Mouse (Mus musculus): ENCODE measurements at regions not wholly inside any gene's neighbourhood (a gene's known extent, or its start where the extent isn't known, plus 50 kb on each side); places are given as distances from the start of the nearest gene placed in this dataset.

DNA sequence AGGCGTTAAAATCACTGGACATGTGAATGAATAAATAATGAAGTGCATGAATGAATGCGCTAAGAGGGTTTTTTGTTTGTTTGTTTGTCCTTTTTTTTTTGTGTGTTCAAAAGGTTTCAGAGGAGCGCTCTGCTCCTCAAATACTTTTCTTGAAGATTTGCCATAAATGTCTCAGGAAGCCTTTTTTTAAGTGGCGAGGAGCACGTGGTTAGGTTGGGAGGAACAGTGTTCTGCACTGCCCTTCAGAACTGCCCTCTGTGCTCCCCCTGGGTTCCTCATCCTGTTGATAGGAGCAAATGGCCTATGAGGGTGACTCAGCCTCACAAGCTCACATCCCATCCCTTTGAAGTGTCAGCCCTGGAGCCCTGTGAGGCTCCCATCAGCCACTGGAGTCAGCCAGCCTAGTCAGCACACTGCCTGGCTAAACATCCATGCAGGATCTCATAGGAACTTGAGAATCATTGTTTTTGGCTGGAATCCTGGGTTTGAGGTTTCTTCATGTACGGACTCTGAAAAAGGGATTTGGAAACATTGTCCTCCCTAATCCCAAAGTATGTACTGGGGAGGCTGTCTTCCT lies 87.9 kb upstream of the Jag1 start:
- no peak overlapping the region for H3K4me2 ChIP-seq (ENCODE audit: low read depth)
- no peaks in the 10 kb centered on the region for H3K36me3 ChIP-seq (replicated peaks; ENCODE audit: control insufficient read depth, insufficient read depth, low read depth)
- no peak overlapping the region for H3K9ac ChIP-seq (replicated peaks)
- TF ChIP-seq EP300 (IDR thresholded peaks at IDR 0.05; ENCODE audit: low read depth) (no peak), CTCF (IDR thresholded peaks at IDR 0.05; ENCODE audit: low read depth) (no peak)
- no peaks in the 10 kb centered on the region for H3K27me3 ChIP-seq (ENCODE audit: control insufficient read depth, insufficient read depth, low read length)
- ATAC-seq (ENCODE audit: insufficient read depth) (no peak), DNase-seq (ENCODE audit: low read depth in 3 of 3, low spot score in 3 of 3) (no peak)
- H3K4me1 ChIP-seq (replicated peaks; ENCODE audit: control insufficient read depth in 2 of 2, insufficient read depth in 2 of 2, low read length in 1 of 2) = no peaks in the 10 kb centered on the region
- 53% methylated on average over 6 of the region's 6 CpGs for WGBS (ENCODE audit: insufficient replicate concordance)
- H3K4me3 ChIP-seq (ENCODE audit: insufficient read depth in 1 of 2, low read depth in 2 of 2, low read length in 2 of 2) = no peak overlapping the region
- H3K9me3 ChIP-seq (ENCODE audit: control insufficient read depth, low read length) = no peaks in the 10 kb centered on the region
- no peak overlapping the region for H3K27ac ChIP-seq

DNA sequence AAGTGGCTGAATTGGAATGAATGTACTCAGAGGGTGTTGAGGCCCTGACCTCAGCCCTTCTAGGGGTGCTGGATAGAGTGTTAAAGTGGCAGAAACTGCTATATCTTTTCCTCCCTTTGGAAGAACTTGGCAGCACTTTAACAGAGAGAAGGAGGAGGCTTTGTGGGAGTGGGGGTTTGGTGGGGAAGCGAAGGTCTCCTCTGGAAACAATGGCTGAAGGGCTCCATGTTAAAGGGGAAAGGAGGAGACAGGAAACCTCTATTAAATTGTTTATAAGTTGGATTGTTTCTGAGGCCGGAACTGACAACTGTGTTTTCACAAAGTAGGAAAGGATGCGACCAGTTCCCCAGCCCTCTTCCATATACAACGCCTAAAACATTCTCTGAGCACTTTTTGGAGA lies 83.7 kb upstream of the Jag1 start:
- Histone ChIP-seq H3K4me3 (ENCODE audit: insufficient read depth in 1 of 2, low read depth in 2 of 2, low read length in 2 of 2) (no peak overlapping the region), H3K27me3 (ENCODE audit: control insufficient read depth, insufficient read depth, low read length) (no peaks in the 10 kb centered on the region), H3K4me2 (ENCODE audit: low read depth) (no peak overlapping the region), H3K9ac (replicated peaks) (no peak overlapping the region), H3K9me3 (ENCODE audit: control insufficient read depth, low read length) (no peaks in the 10 kb centered on the region), H3K36me3 (replicated peaks; ENCODE audit: control insufficient read depth, insufficient read depth, low read depth) (no peaks in the 10 kb centered on the region), H3K4me1 (replicated peaks; ENCODE audit: control insufficient read depth in 2 of 2, insufficient read depth in 2 of 2, low read length in 1 of 2) (no peaks in the 10 kb centered on the region), H3K27ac (no peak overlapping the region)
- no peak for DNase-seq (ENCODE audit: low read depth in 3 of 3, low spot score in 3 of 3)
- WGBS (ENCODE audit: insufficient replicate concordance) = 49% methylated on average over 4 of the region's 4 CpGs
- TF ChIP-seq CTCF (IDR thresholded peaks at IDR 0.05; ENCODE audit: low read depth) (no peak), EP300 (IDR thresholded peaks at IDR 0.05; ENCODE audit: low read depth) (no peak)
- no peak for ATAC-seq (ENCODE audit: insufficient read depth)

DNA sequence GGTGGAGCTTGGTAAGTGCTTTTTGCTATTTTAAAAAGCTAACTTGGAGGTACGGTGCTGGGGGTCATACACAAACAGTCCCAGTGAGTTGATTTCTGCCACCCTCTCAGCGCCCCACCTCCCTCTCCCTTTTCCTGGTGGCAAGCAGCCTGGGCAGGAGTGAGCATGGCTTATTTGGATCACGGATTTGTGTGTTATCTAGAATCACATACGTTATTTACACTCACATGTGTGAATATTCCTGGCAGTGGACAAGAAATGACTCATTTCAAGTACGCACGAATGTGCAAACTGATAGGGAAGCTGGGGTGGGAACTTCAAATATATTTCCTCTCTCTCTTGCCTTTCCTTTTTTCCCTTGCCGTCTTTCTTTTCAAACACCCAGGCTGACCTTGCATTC lies 75.7 kb upstream of the Jag1 start:
- TF ChIP-seq EP300 (IDR thresholded peaks at IDR 0.05; ENCODE audit: low read depth) (no peak), CTCF (IDR thresholded peaks at IDR 0.05; ENCODE audit: low read depth) (no peak)
- Histone ChIP-seq H3K9ac (replicated peaks) (no peak overlapping the region), H3K27me3 (ENCODE audit: control insufficient read depth, insufficient read depth, low read length) (no peaks in the 10 kb centered on the region), H3K4me2 (ENCODE audit: low read depth) (no peak overlapping the region), H3K4me1 (replicated peaks; ENCODE audit: control insufficient read depth in 2 of 2, insufficient read depth in 2 of 2, low read length in 1 of 2) (no peaks in the 10 kb centered on the region), H3K9me3 (ENCODE audit: control insufficient read depth, low read length) (no peaks in the 10 kb centered on the region), H3K4me3 (ENCODE audit: insufficient read depth in 1 of 2, low read depth in 2 of 2, low read length in 2 of 2) (no peak overlapping the region), H3K27ac (no peak overlapping the region), H3K36me3 (replicated peaks; ENCODE audit: control insufficient read depth, insufficient read depth, low read depth) (no peaks in the 10 kb centered on the region)
- ATAC-seq (ENCODE audit: insufficient read depth) (no peak), DNase-seq (ENCODE audit: low read depth in 3 of 3, low spot score in 3 of 3) (no peak)
- whole genome bisulfite sequencing (ENCODE audit: insufficient replicate concordance) = 19% methylated on average over 7 of the region's 7 CpGs

DNA sequence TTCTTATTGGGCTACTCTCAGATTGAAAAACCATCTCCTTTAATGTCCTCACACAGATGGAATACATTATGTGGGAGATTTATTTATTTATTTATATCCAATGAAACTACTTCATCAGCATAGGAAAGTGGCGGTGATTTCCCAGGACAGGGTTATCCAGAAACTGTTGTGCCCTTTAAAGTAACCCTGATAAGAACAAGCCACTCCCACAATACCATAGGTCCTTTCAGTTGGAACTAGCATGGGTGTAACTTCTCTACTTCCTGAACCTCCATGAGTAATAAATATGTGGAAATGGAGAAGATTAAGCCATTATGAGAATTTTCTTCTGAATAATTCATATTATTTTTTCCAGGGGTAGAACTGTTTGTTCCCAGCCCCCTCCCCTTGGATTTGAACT lies 52.7 kb upstream of the Jag1 start:
- no peaks in the 10 kb centered on the region for H3K4me1 ChIP-seq (replicated peaks; ENCODE audit: control insufficient read depth in 2 of 2, insufficient read depth in 2 of 2, low read length in 1 of 2)
- no peaks in the 10 kb centered on the region for H3K36me3 ChIP-seq (replicated peaks; ENCODE audit: control insufficient read depth, insufficient read depth, low read depth)
- H3K4me2 ChIP-seq (ENCODE audit: low read depth) = no peak overlapping the region
- H3K9ac ChIP-seq (replicated peaks) = no peak overlapping the region
- no peaks in the 10 kb centered on the region for H3K9me3 ChIP-seq (ENCODE audit: control insufficient read depth, low read length)
- ATAC-seq (ENCODE audit: insufficient read depth) (no peak), DNase-seq (ENCODE audit: low read depth in 3 of 3, low spot score in 3 of 3) (no peak)
- no peak overlapping the region for H3K4me3 ChIP-seq (ENCODE audit: insufficient read depth in 1 of 2, low read depth in 2 of 2, low read length in 2 of 2)
- H3K27me3 ChIP-seq (ENCODE audit: control insufficient read depth, insufficient read depth, low read length) = no peaks in the 10 kb centered on the region
- H3K27ac ChIP-seq = no peak overlapping the region
- no peak for TF ChIP-seq CTCF (IDR thresholded peaks at IDR 0.05; ENCODE audit: low read depth)
- TF ChIP-seq EP300 (IDR thresholded peaks at IDR 0.05; ENCODE audit: low read depth) = no peak
- 63% methylated on average over 1 of the region's 1 CpGs for WGBS (ENCODE audit: insufficient replicate concordance)

DNA sequence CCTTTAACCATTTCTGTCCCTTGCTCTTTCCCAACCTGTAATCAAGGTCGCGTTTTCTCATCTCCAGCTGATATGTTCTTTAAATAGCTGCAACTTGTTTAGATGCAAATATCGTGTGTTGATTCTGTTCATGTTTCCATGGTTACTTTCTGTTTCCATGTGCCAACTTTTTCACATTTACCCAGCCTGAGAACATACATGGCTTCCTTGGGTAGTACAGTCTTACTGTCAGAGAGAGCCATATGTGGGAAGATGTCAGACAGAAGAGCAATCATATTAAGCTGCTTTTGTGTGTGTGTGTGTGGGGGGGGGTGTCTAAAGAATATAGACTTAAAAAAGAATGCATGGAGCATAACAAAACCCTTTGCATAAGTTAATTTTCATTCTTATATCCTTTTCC lies 52.2 kb upstream of the Jag1 start:
- no peaks in the 10 kb centered on the region for H3K9me3 ChIP-seq (ENCODE audit: control insufficient read depth, low read length)
- no peak overlapping the region for H3K27ac ChIP-seq
- no peaks in the 10 kb centered on the region for H3K27me3 ChIP-seq (ENCODE audit: control insufficient read depth, insufficient read depth, low read length)
- no peak overlapping the region for H3K4me2 ChIP-seq (ENCODE audit: low read depth)
- no peaks in the 10 kb centered on the region for H3K4me1 ChIP-seq (replicated peaks; ENCODE audit: control insufficient read depth in 2 of 2, insufficient read depth in 2 of 2, low read length in 1 of 2)
- DNase-seq (ENCODE audit: low read depth in 3 of 3, low spot score in 3 of 3) (no peak), ATAC-seq (ENCODE audit: insufficient read depth) (no peak)
- no peak overlapping the region for H3K9ac ChIP-seq (replicated peaks)
- no peak for TF ChIP-seq CTCF (IDR thresholded peaks at IDR 0.05; ENCODE audit: low read depth)
- TF ChIP-seq EP300 (IDR thresholded peaks at IDR 0.05; ENCODE audit: low read depth) = no peak
- H3K4me3 ChIP-seq (ENCODE audit: insufficient read depth in 1 of 2, low read depth in 2 of 2, low read length in 2 of 2) = no peak overlapping the region
- 67% methylated on average over 3 of the region's 3 CpGs for WGBS (ENCODE audit: insufficient replicate concordance)
- H3K36me3 ChIP-seq (replicated peaks; ENCODE audit: control insufficient read depth, insufficient read depth, low read depth) = no peaks in the 10 kb centered on the region

Data from liver, embryonic 14.5 days (tissue).